Mouse (Mus musculus) hindbrain, embryonic 16.5 days (tissue): ENCODE measurements at regions not wholly inside any gene's neighbourhood (a gene's known extent, or its start where the extent isn't known, plus 50 kb on each side); places are given as distances from the start of the nearest gene placed in this dataset.

Experiments
- ATAC-seq: fragments of 200-750 bp; cut with Nextera tagmentation; 2 replicates; pipeline ENCODE4 v1.8.0; 2017; ENCODE audit warnings: moderate TSS enrichment, moderate library complexity
- H3K27ac ChIP-seq: fragments of 300-500 bp; sonication (generic); 2 replicates; pipeline ENCODE4 v1.5.1; 2014; ENCODE audit warnings: low read depth, mild to moderate bottlenecking, control low read depth, low read length, moderate library complexity
- H3K27me3 ChIP-seq: fragments of 300-500 bp; sonication (generic); replicated peaks from 2 replicates; pipeline ENCODE4 v1.6.1; 2014; ENCODE audit warnings: low read length; ENCODE audit not compliant: control insufficient read depth, insufficient read depth
- H3K36me3 ChIP-seq: fragments of 300-500 bp; sonication (generic); 2 replicates; pipeline ENCODE4 v1.6.1; 2014; ENCODE audit warnings: mild to moderate bottlenecking, low read length, moderate library complexity, mixed read lengths; ENCODE audit not compliant: control insufficient read depth, insufficient read depth
- H3K4me1 ChIP-seq: fragments of 300-500 bp; sonication (generic); 2 replicates; pipeline ENCODE4 v1.6.1; 2014; ENCODE audit warnings: low read depth, low read length; ENCODE audit not compliant: control insufficient read depth, insufficient read depth
- H3K4me2 ChIP-seq: fragments of 300-500 bp; sonication (generic); 2 replicates; pipeline ENCODE4 v1.6.1; 2014; ENCODE audit warnings: mild to moderate bottlenecking, low read length, control low read depth, moderate library complexity
- H3K4me3 ChIP-seq: fragments of 300-500 bp; sonication (generic); 2 replicates; pipeline ENCODE4 v1.5.1; 2014; ENCODE audit warnings: mild to moderate bottlenecking, low read length, control low read depth, moderate library complexity
- H3K9ac ChIP-seq: fragments of 300-500 bp; sonication (generic); 2 replicates; pipeline ENCODE4 v1.6.1; 2014; ENCODE audit warnings: low read depth, mild to moderate bottlenecking, control low read depth, low read length, moderate library complexity
- H3K9me3 ChIP-seq: fragments of 300-500 bp; sonication (generic); 2 replicates; pipeline ENCODE4 v1.6.1; 2014; ENCODE audit warnings: mild to moderate bottlenecking, low read length, moderate library complexity; ENCODE audit not compliant: control insufficient read depth
- WGBS: fragments of 180-500 bp; shearing (Covaris S2); extraction: QIAGEN DNeasy Blood & Tissue Kit; methylation state at CpG from one replicate; pipeline ENCODE4 v1.1.7; 2014; 5-methylcytosine and 5-hydroxymethylcytosine counted together

DNA sequence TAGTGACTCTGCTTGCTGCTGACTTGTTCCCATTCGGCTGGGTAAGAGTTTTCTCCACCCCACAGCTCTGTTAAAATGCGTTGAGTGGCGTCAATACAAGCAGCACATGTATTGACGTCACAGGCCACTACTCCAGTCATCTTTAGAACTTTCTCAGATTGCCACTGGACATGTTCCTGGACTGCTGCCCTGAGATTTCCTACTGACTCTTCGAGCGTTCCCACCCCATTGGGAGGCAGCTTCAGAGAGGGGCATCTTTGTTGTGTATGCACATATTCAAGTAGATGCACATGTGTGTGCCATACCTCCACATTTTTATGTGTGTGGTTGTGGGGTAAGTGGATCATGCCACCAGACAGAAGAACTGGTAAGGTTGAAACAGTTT lies 202.2 kb upstream of the Mocs1 start:
- WGBS, result 84% methylated on average over 6 of the region's 6 CpGs
- H3K27ac ChIP-seq, result no peak overlapping the region

GRCm38 (mm10) chr17:49231287-49231686 lies 196.9 kb upstream of the Mocs1 start:
- 14% methylated on average over 3 of the region's 3 CpGs for WGBS
- Histone ChIP-seq H3K27me3 (no peaks in the 10 kb centered on the region), H3K9me3 (no peaks in the 10 kb centered on the region), H3K4me3 (no peak overlapping the region), H3K27ac (no peak overlapping the region), H3K4me1 (peaks cover 5% of the 10 kb centered on the region; the same call in 1 of the 2 replicates), H3K4me2 (no peak overlapping the region), H3K9ac (no peak overlapping the region), H3K36me3 (no peaks in the 10 kb centered on the region)
- peak; percentile 79 for ATAC-seq

More for the DNA sequence above, 202.2 kb upstream of the Mocs1 start:
- H3K4me1 ChIP-seq, result no peaks in the 10 kb centered on the region
- no peak for ATAC-seq
- H3K27me3 ChIP-seq, result no peaks in the 10 kb centered on the region
- no peaks in the 10 kb centered on the region for H3K9me3 ChIP-seq
- H3K36me3 ChIP-seq, result no peaks in the 10 kb centered on the region
- H3K4me3 ChIP-seq, result no peak overlapping the region
- no peak overlapping the region for H3K9ac ChIP-seq
- H3K4me2 ChIP-seq, result no peak overlapping the region

GRCm38 (mm10) chr17:49240097-49240496 lies 188.1 kb upstream of the Mocs1 start:
- Histone ChIP-seq H3K4me1 (peaks cover 3% of the 10 kb centered on the region; the same call in 1 of the 2 replicates), H3K9me3 (no peaks in the 10 kb centered on the region)
- ATAC-seq, result no peak

GRCm38 (mm10) chr17:49243419-49243818 lies 184.7 kb upstream of the Mocs1 start:
- Histone ChIP-seq H3K4me3 (no peak overlapping the region), H3K36me3 (no peaks in the 10 kb centered on the region), H3K9me3 (no peaks in the 10 kb centered on the region), H3K4me1 (peaks cover 9% of the 10 kb centered on the region), H3K9ac (no peak overlapping the region), H3K27me3 (no peaks in the 10 kb centered on the region), H3K4me2 (no peak overlapping the region), H3K27ac (peak overlapping the region; percentile 29; the same call in 1 of the 2 replicates)
- peak; percentile 83 for ATAC-seq
- WGBS, result 51% methylated on average over 2 of the region's 2 CpGs

More at GRCm38 (mm10) chr17:49240097-49240496, 188.1 kb upstream of the Mocs1 start:
- Histone ChIP-seq H3K27ac (no peak overlapping the region), H3K4me2 (no peak overlapping the region), H3K9ac (no peak overlapping the region), H3K36me3 (no peaks in the 10 kb centered on the region), H3K27me3 (no peaks in the 10 kb centered on the region), H3K4me3 (no peak overlapping the region)

GRCm38 (mm10) chr17:49245013-49245412 lies 183.1 kb upstream of the Mocs1 start:
- Histone ChIP-seq H3K27ac (no peak overlapping the region), H3K4me1 (peaks cover 9% of the 10 kb centered on the region), H3K9me3 (no peaks in the 10 kb centered on the region), H3K4me2 (no peak overlapping the region), H3K9ac (no peak overlapping the region), H3K4me3 (no peak overlapping the region), H3K27me3 (no peaks in the 10 kb centered on the region), H3K36me3 (no peaks in the 10 kb centered on the region)
- WGBS, result 64% methylated on average over 2 of the region's 2 CpGs
- ATAC-seq, result no peak

- no peaks in the 10 kb centered on the region for H3K9me3 ChIP-seq
- H3K4me3 ChIP-seq, result no peak overlapping the region
- no peaks in the 10 kb centered on the region for H3K27me3 ChIP-seq
- H3K4me2 ChIP-seq, result peak overlapping the region; percentile 36
- H3K36me3 ChIP-seq, result no peaks in the 10 kb centered on the region
- WGBS, result 28% methylated on average over 17 of the region's 17 CpGs
- ATAC-seq, result no peak
- no peak overlapping the region for H3K9ac ChIP-seq
- H3K27ac ChIP-seq, result no peak overlapping the region
- peaks cover 9% of the 10 kb centered on the region for H3K4me1 ChIP-seq
These were observed 180.9 kb upstream of the Mocs1 start for GRCm38 (mm10) chr17:49247215-49247614.

DNA sequence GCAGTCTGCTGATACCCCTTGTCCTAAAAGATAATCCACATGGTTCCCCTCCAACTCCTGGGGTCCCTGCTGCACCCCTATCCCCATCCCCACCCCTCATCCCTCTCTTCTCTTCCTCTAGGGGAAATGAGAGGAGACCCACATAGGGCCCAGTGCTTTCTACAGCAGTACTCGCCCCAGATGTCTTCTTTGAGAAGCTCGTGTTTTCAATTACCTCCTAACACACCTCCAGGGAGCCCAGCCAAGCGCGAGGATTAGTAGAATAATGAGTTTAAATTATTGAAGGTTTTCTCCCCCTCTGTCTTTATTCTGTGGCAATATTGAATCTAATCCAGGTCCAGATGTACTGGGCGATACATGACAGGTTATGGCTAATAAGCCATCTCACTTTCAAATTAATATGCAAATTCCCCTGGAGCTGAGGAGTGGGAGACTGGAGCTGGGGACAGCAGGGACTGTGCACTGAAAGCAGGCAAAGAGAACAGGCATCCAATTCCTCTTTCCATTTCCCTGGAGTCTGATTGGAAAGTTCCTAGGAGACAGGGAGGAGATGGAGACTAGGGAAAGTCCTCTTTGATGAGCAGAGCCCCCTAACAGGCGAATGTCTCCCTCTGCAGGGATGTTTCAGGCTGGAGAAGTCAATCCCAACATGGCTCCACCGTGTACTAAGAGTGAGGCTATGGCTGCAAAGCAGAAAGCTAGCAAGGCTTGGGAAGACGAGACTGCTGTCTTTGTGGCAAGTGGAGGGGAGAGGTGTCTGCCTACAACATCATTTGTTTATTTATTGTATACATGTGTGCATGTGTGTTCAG lies 177.2 kb upstream of the Mocs1 start:
- H3K4me3 ChIP-seq, result no peak overlapping the region
- no peak overlapping the region for H3K9ac ChIP-seq
- H3K4me2 ChIP-seq, result no peak overlapping the region
- no peaks in the 10 kb centered on the region; the same call in 1 of the 2 replicates for H3K27me3 ChIP-seq
- no peaks in the 10 kb centered on the region for H3K9me3 ChIP-seq
- 24% methylated on average over 8 of the region's 8 CpGs for WGBS
- no peaks in the 10 kb centered on the region for H3K36me3 ChIP-seq
- no peak overlapping the region for H3K27ac ChIP-seq
- peaks cover 6% of the 10 kb centered on the region for H3K4me1 ChIP-seq
- ATAC-seq, result peak; percentile 58

- Histone ChIP-seq H3K9ac (no peak overlapping the region), H3K27me3 (no peaks in the 10 kb centered on the region; the same call in 1 of the 2 replicates), H3K4me3 (no peak overlapping the region), H3K27ac (no peak overlapping the region), H3K36me3 (no peaks in the 10 kb centered on the region), H3K4me1 (peaks cover 3% of the 10 kb centered on the region), H3K4me2 (no peak overlapping the region), H3K9me3 (no peaks in the 10 kb centered on the region)
- 41% methylated on average over 3 of the region's 3 CpGs for WGBS
- ATAC-seq, result no peak
These were observed 175.9 kb upstream of the Mocs1 start for GRCm38 (mm10) chr17:49252271-49252670.

DNA sequence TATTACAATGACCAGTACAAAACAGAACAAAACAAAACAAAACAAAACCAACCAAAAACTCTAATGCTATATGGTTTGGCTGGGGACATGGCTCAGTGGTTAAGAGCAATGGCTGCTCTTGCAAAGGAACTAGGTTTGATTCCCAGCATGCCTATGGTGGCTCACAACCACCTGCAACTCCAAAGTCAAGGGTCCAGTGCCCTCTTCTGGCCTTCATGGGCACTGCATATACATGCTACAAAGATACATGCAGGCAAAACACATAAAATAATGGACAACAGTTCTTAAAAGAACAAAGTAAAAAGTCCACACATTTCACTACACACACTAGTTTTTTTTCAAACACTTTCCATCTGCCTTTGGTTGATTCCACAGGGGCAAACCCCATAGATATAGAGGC lies 169.7 kb upstream of the Mocs1 start:
- ATAC-seq, result no peak
- Histone ChIP-seq H3K36me3 (no peaks in the 10 kb centered on the region), H3K4me1 (no peaks in the 10 kb centered on the region), H3K27ac (no peak overlapping the region), H3K9ac (no peak overlapping the region), H3K4me3 (no peak overlapping the region), H3K9me3 (no peaks in the 10 kb centered on the region), H3K4me2 (no peak overlapping the region), H3K27me3 (no peaks in the 10 kb centered on the region; the same call in 1 of the 2 replicates)
